Mouse (Mus musculus) c-Kit-negative CD71-positive TER-119-positive erythroid progenitor cells, embryonic 14.5 days (primary cell): ENCODE measurements around the gene Acsl4.

Experiments
- DNase-seq: peaks from one replicate; pipeline ENCODE4 v3.0.0-alpha.2; 2013; ENCODE audit warnings: low read depth, low spot score

The Acsl4 gene

DNA sequence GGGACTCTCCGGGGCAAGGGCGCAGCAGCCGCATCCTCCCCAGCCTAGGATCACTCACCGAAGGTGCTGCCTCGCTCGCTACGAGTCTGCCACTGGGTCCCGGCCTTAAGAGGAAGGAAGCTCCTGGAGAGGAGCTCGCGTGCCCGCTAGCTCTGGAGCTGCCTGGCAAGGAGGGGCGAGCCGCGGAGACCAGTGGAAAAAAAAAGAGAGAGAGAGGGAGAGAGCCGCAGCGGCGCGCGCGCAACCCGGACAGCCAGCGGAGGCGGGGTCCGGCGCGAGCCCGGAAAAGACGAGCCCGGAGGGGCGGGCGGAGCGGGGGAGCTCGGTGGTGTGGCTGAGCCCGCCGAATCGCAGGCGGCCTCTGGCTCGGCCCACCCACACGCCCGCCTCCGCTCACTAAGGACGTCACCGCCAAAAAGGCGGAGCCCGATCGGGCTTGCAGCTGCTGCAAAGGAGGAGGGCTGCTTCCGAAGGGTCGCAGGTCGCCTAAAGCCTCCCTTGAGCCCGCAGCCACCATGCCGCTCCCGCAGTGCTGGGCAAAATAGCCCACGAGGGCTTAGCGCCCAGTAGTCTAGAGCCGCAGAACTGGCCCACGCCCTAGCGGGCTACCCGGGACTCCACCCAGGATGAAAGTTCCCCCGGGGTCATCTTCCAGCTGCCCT is at the start of gene Acsl4:
TSS of gene Acsl4 (minus strand) at position 289 of the 662 bp plus-strand sequence.
- DNase-seq = peak; percentile 55

DNA sequence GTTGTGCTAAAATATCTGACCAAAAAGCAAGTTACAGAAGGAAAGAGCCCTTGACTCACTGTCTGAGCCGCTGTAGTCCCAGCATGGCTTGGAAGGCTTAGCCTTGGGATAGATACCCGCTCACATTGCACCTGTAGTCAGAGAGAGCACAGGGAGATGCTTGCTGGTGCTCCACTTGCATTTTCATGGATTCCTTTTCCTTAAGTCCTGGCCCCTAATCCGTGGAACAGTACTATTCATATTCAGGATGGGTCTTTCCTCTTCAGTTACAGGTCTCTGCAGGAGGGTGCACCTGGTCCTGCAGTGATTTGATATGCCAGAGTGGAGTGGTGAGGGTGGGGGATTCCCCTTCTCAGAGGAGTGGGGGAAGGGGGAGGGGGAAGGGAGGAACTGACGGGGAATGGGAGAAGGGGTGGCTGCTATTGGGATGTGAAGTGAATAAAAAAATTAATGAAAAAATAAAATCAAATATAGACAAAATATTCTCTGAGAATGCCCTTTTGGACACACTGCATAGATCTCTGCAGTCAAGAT is 47.7 kb upstream of the Acsl4 start:
- no peak for DNase-seq

GRCm38 (mm10) chrX:142432846-142433245 is 42.5 kb upstream of the Acsl4 start:
- no peak for DNase-seq

GRCm38 (mm10) chrX:142427111-142427510 is 36.8 kb upstream of the Acsl4 start:
- no peak for DNase-seq

GRCm38 (mm10) chrX:142426628-142427027 is 36.3 kb upstream of the Acsl4 start:
- no peak for DNase-seq

GRCm38 (mm10) chrX:142413884-142414283 is 23.5 kb upstream of the Acsl4 start:
- DNase-seq = no peak

DNA sequence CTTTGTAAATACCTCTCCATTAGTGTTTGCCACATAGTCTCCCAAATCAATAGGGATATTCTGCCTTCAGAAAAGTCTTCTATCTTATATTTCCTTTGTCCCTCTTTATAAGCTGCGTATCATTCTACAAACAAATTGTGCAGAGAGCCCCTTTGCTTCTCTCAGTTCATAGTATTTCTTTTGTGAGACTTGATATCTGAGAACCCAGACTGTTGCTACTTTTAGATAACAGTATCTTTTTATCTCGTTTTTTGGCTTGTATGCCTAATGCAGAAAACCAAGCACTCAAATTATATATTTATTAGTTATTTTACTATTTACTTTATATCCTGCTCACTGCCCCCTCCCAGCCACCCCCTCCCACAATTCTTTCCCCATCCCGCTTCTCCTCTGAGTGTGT is 19.7 kb upstream of the Acsl4 start:
- DNase-seq = no peak

GRCm38 (mm10) chrX:142409338-142409737 is 19.0 kb upstream of the Acsl4 start:
- no peak for DNase-seq

DNA sequence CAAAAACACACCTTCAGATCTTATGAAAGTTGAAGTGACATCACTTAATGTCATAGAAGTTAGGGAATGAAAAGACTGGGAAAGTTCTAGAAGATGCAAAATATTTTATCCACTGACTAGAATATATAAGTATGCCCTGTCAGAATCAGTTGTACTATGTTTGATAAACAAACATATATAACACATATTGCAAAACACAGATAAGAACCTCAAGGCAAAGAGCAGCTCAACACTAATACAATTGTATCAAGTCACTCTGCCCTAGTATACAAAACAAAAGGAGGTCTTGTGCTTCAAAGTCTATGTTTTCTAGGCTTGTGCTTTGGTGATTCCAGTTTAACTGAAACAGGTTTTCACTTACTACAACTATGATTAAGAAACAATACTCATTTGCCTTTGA is 12.8 kb upstream of the Acsl4 start:
- no peak for DNase-seq

DNA sequence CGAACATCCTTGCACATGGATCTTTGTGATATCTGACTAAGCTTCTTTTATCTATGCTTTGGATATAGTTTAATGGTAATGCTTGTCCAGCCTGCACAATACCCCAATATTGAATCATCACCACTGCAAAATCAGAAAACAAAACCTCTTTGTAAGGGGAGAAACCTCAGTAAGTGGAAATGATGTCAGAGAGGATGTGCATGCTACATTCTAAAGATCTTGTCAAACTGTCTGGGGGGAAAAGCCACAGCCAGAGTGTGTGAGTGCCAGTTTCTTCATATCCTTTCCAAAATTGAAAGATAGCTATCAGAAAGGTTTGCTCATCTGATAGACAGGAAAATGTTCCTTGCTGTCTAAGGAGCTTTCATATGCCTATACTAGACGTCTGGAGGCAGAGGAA is 8.3 kb upstream of the Acsl4 start:
- no peak for DNase-seq

- no peak for DNase-seq
Observed at GRCm38 (mm10) chrX:142390909-142391265, 552 bp upstream of the Acsl4 start.

DNA sequence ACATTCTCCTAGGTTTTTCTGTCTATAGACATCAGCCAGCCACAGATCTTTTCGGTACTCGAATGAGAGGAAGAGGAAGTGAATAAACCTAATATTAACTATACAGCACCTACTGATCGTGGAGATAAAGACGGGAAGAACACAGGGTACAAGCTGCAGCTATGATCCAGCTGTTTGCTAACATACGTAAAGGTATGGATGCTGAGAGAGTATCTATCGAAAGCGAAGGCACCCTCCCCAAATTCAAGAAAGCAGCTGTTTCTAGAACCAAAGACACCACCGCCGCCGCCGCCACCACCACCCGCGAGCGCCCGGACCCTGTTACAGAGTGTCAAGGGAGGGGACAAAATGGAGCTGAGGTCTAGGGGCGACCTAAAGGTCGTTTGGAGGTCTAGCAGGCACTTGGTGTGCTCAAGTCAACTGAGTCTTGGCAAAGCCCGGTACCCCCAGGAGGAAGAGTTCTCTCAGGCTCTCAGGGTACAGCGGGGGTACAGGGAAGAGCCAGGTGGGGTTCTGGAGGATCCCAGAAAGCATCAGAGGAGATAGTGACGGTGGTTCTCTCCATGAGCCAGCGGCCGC is 665 bp downstream of the Acsl4 start:
- DNase-seq = no peak

GRCm38 (mm10) chrX:142388141-142388540 is 2.2 kb downstream of the Acsl4 start:
- DNase-seq = no peak

DNA sequence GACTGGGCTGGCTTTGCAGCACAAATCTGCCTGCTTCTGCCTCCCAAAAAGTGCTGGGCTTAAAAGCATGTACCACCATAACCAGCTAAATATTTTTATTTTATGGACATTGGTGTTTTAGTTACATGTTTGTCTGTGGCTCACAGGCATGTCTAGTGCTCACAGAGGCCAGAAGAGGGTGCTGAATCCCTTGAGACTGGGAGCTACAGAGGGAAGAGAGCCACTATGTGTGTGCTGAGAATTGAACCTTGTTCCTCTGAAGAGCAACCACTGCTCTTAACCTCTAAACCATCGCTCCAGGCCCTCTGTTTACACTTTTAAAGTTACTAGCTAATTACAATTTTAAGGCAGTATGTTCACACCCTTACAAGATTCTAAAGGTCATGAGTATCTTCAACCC is 2.7 kb downstream of the Acsl4 start:
- DNase-seq = no peak

DNA sequence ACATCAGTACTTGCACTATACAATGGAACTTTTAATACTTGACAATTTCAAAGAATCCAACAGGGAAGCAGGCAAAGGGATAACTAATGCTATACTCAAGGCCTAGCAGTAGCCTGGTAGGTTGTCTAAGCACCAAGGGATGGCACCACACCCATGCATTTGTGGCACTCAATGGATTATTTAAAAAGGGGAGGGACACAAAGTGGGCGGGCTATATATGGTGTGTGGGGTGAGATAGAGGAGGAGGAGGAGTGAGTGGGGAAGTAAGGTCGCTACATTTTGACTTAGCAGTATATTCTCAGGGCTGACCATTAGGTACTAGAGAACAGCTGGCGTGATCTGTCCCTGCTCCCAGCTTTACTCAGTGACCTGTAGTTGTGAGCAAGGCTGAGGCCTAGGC is 5.4 kb downstream of the Acsl4 start:
- DNase-seq = peak; percentile 55

- DNase-seq = no peak
Observed at GRCm38 (mm10) chrX:142379894-142380293, 10.4 kb downstream of the Acsl4 start.

- DNase-seq = no peak
Observed at GRCm38 (mm10) chrX:142378048-142378447, 12.3 kb downstream of the Acsl4 start.

DNA sequence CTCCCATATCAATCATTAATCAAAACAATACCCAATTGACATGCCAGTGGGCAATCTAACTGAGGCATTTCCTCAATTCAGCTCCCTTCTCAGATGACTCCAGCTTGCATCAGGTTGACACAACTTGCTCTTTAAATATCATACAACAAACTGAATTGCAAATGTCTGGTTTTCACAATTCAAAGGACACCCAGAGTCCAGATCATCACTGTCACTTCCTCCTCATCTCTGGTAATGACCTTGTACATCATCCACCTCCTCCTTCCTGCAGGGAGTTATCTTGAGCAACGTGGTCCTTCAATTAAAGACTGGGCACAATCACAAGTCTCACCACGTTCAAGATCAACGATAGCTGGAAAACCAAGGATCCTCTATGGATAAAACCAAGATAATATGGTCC is 13.0 kb downstream of the Acsl4 start:
- no peak for DNase-seq

- DNase-seq = no peak
Observed at GRCm38 (mm10) chrX:142376747-142377146, 13.6 kb downstream of the Acsl4 start.

DNA sequence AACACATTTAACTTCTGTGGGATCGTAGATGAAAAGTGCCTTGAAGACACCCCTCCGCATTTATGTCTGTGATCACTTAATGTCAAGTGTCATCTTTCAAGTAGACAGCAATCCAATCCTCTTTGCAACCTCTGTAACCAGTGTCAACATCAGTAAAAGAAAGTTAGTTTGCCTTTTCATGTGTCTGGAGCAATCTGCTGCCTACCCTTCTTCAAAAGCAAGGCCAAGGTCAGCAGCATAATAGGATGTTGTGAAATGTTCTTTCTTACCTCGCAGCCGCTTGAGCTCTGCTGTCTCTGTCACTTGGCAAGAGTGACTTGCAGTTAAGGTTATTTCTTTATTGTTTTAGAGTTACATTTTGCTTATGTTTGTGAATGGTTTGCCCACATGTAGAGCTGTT is 14.8 kb downstream of the Acsl4 start:
- no peak for DNase-seq

DNA sequence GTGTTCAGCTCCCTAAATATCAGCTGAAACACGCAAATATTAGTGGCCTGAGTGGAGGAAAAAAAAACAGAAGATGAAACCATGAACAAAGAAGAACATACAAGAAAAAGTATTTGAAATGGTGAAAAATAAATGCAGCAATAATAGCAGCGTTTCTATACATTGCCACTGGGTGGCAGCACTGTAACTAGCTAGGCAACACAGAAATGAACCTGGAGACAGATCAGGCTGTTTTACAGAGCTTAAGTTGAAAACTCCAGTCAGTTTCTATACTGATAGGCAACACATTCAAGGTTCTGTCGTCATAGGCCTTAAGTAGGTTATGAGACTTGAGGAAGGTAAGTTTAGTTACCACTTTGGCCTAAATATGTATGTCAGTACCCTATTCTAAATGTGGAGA is 17.9 kb downstream of the Acsl4 start:
- DNase-seq = peak; percentile 53

DNA sequence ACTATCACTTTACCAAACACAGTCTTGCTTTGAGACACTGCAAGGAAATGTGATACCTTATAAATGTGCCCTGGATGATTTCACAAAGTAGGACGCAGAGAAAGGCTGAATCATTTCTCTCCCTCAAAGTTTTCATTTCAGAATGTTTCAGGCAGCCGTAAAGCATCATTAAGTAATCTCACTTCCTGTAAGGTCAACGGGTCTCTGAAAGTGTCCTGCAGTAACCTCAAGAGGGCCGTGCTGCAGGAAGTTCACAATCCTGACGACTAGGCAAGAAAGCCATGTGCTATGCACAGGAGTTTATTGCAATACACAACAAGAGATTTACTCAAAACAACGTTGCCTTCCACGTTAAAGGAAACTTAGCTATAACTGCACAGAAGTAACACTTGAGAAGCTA is 20.4 kb downstream of the Acsl4 start:
- DNase-seq = no peak

DNA sequence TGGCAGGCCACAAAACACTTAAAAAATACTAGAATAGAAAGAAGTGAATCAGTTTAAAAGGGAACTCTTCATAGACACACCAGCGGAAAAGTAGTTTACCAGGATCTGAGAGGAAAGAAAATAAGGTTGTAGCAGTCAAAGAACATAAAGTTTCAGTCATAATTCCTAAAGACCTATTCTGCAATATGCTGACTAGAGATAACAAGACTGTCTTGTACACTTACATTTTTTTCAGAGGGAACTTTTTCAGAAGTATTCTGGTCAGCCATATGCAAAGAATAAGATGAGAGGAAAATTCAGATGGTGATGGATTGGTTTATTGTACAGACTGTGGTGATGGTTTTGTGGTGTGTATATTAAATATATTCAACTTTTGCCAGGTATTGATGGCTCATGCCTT is 26.5 kb downstream of the Acsl4 start:
- DNase-seq = no peak

- DNase-seq = peak; percentile 36
Observed at GRCm38 (mm10) chrX:142359031-142359430, 31.3 kb downstream of the Acsl4 start.
